Mouse (Mus musculus): ENCODE measurements around the gene Tnfaip3. TPM values are rescaled to one million over a fixed set of nuclear protein-coding genes. Genes with fewer than 3 reads are reported as not detected.

The Tnfaip3 gene
- total RNA-seq, 2 experiments from 2014 or later = 5.0 to 5.9 TPM

- DNase-seq (ENCODE audit: low spot score in 2 of 2) = no peak
Measured at GRCm38 (mm10) chr10:18966893-18967292, 48.6 kb downstream of the Tnfaip3 start.

- no peak for DNase-seq (ENCODE audit: low spot score in 2 of 2)
Measured at GRCm38 (mm10) chr10:18965601-18966000, 49.9 kb downstream of the Tnfaip3 start.

GRCm38 (mm10) chr10:18964856-18965255 is 50.6 kb downstream of the Tnfaip3 start:
- DNase-seq (ENCODE audit: low spot score in 2 of 2) = no peak

- DNase-seq (ENCODE audit: low spot score in 2 of 2) = no peak
Measured at GRCm38 (mm10) chr10:18959777-18960492, 55.5 kb downstream of the Tnfaip3 start.

GRCm38 (mm10) chr10:18953706-18954071 is 61.8 kb downstream of the Tnfaip3 start:
- DNase-seq (ENCODE audit: low spot score in 2 of 2) = no peak

- no peak for DNase-seq (ENCODE audit: low spot score in 2 of 2)
Measured at GRCm38 (mm10) chr10:18953011-18953705, 62.3 kb downstream of the Tnfaip3 start.

Other genes with a start within 250 kb of the Tnfaip3 start
- gene Gm4922, start 228.9 kb downstream of the Tnfaip3 start, total RNA-seq (2021) = not detected
- 1 to 10 TPM; 4.5 to 4.6 TPM for gene Perp, start 170.6 kb downstream of the Tnfaip3 start, total RNA-seq (2021)

Data from layer of hippocampus, postnatal 10 days (tissue).